Mouse (Mus musculus) spleen, adult 2 months (tissue): Measurements from ENCODE around the gene Slc4a1.

Source experiments
- CTCF ChIP-seq: fragments of 200-500 bp; IDR thresholded peaks from 2 replicates; pipeline ENCODE4 v1.5.1; 2011; ENCODE audit warnings: mild to moderate bottlenecking, inconsistent platforms; ENCODE audit not compliant: insufficient read depth, insufficient read length, insufficient replicate concordance; ENCODE audit errors: extremely low read depth
- POLR2A ChIP-seq: fragments of 200-500 bp; IDR thresholded peaks from 2 replicates; pipeline ENCODE4 v1.6.1; 2011; ENCODE audit warnings: low read depth, low read length, inconsistent platforms

DNA sequence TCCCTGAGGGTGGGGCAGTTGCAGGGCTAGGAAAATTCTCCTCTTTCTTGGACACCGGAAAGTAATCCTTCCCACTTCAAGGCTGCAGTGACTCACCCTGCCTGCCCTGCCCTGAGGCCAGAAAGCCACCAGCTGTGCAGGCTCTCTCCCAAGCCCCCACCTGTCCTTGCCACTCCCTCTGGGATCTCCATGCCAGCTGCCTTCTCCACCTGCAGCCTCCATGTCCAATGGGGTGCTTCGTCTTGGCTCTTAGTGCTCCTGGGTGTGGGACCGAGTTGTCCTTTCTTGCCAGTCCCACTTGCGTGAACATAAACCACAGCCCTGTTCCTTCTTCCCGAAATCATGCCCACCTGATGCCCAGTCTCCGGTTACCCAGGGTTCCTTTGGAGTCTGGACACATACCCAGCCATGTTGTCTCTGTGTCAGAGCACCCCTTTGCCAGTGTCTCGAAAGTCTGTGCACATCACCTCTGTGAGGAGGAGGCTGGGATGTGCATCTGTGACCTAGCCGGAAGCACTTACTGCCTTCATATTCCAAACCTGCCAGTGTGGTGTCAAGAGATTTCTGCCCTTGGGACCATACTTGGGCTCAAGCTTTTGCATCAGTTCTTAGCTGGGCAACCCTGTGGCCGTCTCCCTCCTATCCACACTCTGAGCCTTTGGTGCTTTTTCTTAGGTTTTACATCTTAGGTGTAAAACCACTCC is 28.6 kb upstream of the Slc4a1 start:
- TF ChIP-seq CTCF (no peak), POLR2A (no peak)
